Mouse (Mus musculus): ENCODE data around the gene Zbtb17. TPM values are rescaled to one million over a fixed set of nuclear protein-coding genes. Genes with fewer than 3 reads are reported as not detected.
A peak's percentile ranks its signal among the peaks of the same experiment; 100 is the strongest.

Zbtb17 gene
- polyA plus RNA-seq, 1 experiment from 2014 or later, result 31.8 TPM

GRCm38 (mm10) chr4:141433191-141433590 is 11.3 kb upstream of the Zbtb17 start:
- no peak overlapping the region for H3K4me2 ChIP-seq (ENCODE audit: low read depth, low read length)
- H3K27me3 ChIP-seq (ENCODE audit: control insufficient read depth, insufficient read depth, low read length), result no peaks in the 10 kb centered on the region
- H3K36me3 ChIP-seq (ENCODE audit: control insufficient read depth, insufficient read depth, low read length), result no peaks in the 10 kb centered on the region
- no peak overlapping the region for H3K9ac ChIP-seq (ENCODE audit: low read length)
- no peak for ATAC-seq (ENCODE audit: insufficient read depth, low FRiP score)
- no peak overlapping the region for H3K27ac ChIP-seq (ENCODE audit: low read length)
- no peak overlapping the region for H3K4me3 ChIP-seq (replicated peaks; ENCODE audit: low read length)
- H3K4me1 ChIP-seq (ENCODE audit: control insufficient read depth, insufficient read depth, low read length), result no peaks in the 10 kb centered on the region
- 77% methylated on average over 18 of the region's 18 CpGs for WGBS
- no peaks in the 10 kb centered on the region for H3K9me3 ChIP-seq (replicated peaks; ENCODE audit: control insufficient read depth, low read length)

DNA sequence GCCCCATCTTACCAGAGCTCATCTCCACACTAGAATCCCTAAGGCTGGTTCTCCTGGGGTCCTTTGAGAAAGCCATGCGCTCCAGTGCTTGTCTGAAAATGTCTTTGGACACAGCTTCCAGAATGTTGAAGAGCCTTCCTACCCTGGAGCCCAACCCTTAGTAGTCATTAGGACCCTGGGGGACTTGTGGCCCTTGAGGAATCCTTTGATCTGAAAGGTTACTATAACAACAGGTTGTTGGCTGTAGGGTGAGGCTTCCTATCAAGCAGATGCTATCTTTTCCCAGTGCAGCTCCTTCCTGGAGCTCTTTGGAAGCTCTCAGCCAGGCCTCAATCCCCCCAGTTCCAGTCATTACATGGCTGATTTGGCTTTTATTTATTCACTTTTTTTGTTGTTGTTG is 8.5 kb upstream of the Zbtb17 start, which contains the start of gene Srarp:
Gene Srarp, minus strand, starts transcription at position 132 of the 400 bp plus-strand sequence.
- H3K27me3 ChIP-seq (ENCODE audit: control insufficient read depth, insufficient read depth, low read length), result no peaks in the 10 kb centered on the region
- H3K4me1 ChIP-seq (ENCODE audit: control insufficient read depth, insufficient read depth, low read length), result no peaks in the 10 kb centered on the region
- no peak within 1 kb of the TSS for H3K4me2 ChIP-seq (ENCODE audit: low read depth, low read length)
- no peak within 1 kb of the TSS for H3K9ac ChIP-seq (ENCODE audit: low read length)
- no peak within 1 kb of the TSS for H3K27ac ChIP-seq (ENCODE audit: low read length)
- ATAC-seq (ENCODE audit: insufficient read depth, low FRiP score), result no peak
- WGBS, result 84% methylated on average over 1 of the region's 1 CpGs
- H3K9me3 ChIP-seq (replicated peaks; ENCODE audit: control insufficient read depth, low read length), result no peaks in the 10 kb centered on the region
- H3K4me3 ChIP-seq (replicated peaks; ENCODE audit: low read length), result no peak within 1 kb of the TSS
- no peaks in the 10 kb centered on the region for H3K36me3 ChIP-seq (ENCODE audit: control insufficient read depth, insufficient read depth, low read length)

DNA sequence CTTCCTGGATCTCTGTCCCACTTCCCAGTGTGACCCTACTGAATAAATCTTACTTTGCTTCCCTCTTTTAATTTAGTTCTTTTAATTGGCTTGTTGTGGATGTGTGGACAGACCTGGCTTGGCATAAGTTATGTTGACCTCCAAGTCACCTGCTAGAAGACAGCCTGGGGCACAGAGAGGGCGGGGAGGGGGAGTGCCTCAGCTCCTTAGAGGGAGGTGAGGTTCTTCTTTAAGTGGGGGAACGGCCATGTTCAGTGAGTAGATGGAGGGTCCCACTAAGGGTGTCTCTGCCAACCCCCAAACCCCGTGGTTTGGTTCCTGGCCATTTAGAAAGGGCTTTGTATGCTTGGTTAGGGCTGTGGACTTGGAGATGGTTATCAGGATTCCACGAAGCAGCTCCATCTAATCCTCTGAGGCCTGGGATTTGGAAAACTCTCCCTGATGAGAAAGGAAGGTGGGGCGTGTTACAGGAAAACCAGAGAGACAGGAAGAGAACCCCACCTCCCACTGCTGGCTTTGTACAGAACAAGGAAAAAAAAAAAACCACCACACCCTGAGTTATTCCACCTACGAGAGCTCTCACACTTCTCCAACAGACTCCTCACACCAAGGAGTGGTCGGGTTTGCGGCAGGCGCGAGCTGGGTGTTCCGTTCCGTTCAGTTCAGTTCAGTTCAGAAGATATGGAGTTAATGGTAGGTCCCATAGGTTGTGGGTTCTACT is 5.2 kb upstream of the Zbtb17 start:
- WGBS, result 68% methylated on average over 12 of the region's 12 CpGs
- ATAC-seq (ENCODE audit: insufficient read depth, low FRiP score), result no peak
- H3K4me2 ChIP-seq (ENCODE audit: low read depth, low read length), result no peak overlapping the region

DNA sequence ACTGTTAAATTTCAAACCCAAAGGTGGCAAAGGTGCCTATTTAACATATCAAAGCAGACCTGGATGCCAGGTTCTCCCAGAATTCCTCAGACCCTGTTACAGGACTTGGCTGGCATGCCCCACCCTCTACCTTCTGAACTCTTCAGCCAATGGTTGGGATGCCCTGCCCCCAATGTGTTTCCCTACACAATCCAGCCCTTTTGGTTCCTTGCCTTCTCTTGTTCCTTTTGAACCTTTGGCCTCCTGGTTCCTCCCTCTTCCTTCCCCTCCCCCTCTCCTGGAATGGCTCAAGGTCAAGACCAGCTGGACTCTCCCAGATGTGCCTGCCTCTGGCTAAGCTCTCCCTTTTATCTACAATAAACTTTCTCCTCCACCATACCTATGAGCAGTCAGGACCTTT is 3.6 kb upstream of the Zbtb17 start:
- Histone ChIP-seq H3K27ac (ENCODE audit: low read length) (no peak overlapping the region), H3K4me2 (ENCODE audit: low read depth, low read length) (no peak overlapping the region), H3K9me3 (replicated peaks; ENCODE audit: control insufficient read depth, low read length) (no peaks in the 10 kb centered on the region), H3K27me3 (ENCODE audit: control insufficient read depth, insufficient read depth, low read length) (no peaks in the 10 kb centered on the region), H3K4me3 (replicated peaks; ENCODE audit: low read length) (no peak overlapping the region), H3K9ac (ENCODE audit: low read length) (no peak overlapping the region), H3K4me1 (ENCODE audit: control insufficient read depth, insufficient read depth, low read length) (peaks cover 7% of the 10 kb centered on the region), H3K36me3 (ENCODE audit: control insufficient read depth, insufficient read depth, low read length) (no peaks in the 10 kb centered on the region)
- ATAC-seq (ENCODE audit: insufficient read depth, low FRiP score), result no peak

More for the DNA sequence above, 5.2 kb upstream of the Zbtb17 start:
- Histone ChIP-seq H3K9me3 (replicated peaks; ENCODE audit: control insufficient read depth, low read length) (no peaks in the 10 kb centered on the region), H3K9ac (ENCODE audit: low read length) (no peak overlapping the region), H3K4me3 (replicated peaks; ENCODE audit: low read length) (no peak overlapping the region), H3K4me1 (ENCODE audit: control insufficient read depth, insufficient read depth, low read length) (no peaks in the 10 kb centered on the region), H3K27ac (ENCODE audit: low read length) (peak overlapping the region; percentile 50; the same call in 1 of the 2 replicates), H3K27me3 (ENCODE audit: control insufficient read depth, insufficient read depth, low read length) (no peaks in the 10 kb centered on the region), H3K36me3 (ENCODE audit: control insufficient read depth, insufficient read depth, low read length) (no peaks in the 10 kb centered on the region)

DNA sequence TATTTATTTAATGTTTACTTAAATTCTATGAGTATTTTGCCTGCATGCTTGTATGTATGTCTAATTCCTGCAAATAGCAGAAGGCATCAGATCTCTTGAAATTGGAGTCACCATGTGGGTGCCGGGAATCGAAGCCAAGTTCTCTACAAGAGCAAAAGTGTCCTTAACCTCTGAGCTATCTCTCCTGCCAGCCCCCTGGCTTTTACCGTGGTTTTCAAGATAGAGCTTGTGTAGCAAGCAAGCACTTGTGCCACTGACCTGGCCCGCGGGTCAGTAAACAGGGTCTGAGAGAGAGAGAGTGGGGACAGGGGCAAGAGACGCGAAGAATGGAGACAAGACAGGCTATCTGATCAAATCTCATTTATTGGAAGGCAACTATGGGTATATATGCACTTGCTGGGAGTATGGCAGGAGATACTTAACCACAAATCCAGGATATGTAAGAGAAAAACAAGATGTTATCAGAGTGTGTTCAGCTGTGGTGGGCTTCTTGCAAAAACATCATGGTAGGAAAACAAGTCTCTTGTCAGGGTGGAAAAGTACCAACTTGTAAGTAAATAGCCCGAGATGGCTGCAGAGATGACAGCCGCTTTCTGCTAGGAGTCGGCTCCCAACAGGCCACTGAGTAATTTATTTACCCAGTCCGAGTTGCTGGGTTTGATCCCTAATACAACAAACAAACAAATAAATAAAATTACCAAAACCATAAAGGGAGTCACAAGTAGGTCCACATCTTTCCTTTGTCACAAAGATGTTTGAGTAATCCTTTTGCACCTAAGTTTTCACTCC is 619 bp upstream of the Zbtb17 start:
- Histone ChIP-seq H3K4me2 (ENCODE audit: low read depth, low read length) (peak overlapping the region; percentile 62), H3K27me3 (ENCODE audit: control insufficient read depth, insufficient read depth, low read length) (no peaks in the 10 kb centered on the region), H3K9me3 (replicated peaks; ENCODE audit: control insufficient read depth, low read length) (no peaks in the 10 kb centered on the region), H3K4me1 (ENCODE audit: control insufficient read depth, insufficient read depth, low read length) (peaks cover 12% of the 10 kb centered on the region), H3K36me3 (ENCODE audit: control insufficient read depth, insufficient read depth, low read length) (no peaks in the 10 kb centered on the region), H3K9ac (ENCODE audit: low read length) (peak overlapping the region; percentile 96), H3K4me3 (replicated peaks; ENCODE audit: low read length) (peak overlapping the region; percentile 97), H3K27ac (ENCODE audit: low read length) (0 out of 2 replicates have a peak overlapping the region, but pooled peaks have one; percentile 26)
- no peak for ATAC-seq (ENCODE audit: insufficient read depth, low FRiP score)
- WGBS, result 40% methylated on average over 11 of the region's 11 CpGs

DNA sequence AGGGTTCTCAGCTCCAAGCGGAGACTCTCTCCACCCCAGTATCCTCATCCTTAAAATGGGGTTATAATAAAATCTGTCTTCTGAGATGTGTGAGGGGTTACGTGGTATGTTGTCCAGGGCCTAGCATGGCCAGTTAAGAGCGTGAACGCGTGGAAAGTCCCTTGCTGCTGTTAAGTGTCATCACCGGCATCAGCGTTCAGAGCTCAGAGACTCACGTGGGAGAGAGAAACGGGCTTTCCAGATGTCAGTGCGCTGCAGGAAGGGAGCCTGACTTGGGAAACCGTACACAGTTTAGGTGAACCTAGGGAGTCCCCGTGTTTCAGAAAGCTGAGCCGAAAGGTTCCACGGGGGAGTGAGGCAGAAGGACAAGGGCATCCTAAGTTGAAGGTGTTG is 870 bp downstream of the Zbtb17 start:
- 10% methylated on average over 14 of the region's 14 CpGs for WGBS
- H3K27ac ChIP-seq (ENCODE audit: low read length), result peak overlapping the region; percentile 72; the same call in 1 of the 2 replicates
- no peak for ATAC-seq (ENCODE audit: insufficient read depth, low FRiP score)

DNA sequence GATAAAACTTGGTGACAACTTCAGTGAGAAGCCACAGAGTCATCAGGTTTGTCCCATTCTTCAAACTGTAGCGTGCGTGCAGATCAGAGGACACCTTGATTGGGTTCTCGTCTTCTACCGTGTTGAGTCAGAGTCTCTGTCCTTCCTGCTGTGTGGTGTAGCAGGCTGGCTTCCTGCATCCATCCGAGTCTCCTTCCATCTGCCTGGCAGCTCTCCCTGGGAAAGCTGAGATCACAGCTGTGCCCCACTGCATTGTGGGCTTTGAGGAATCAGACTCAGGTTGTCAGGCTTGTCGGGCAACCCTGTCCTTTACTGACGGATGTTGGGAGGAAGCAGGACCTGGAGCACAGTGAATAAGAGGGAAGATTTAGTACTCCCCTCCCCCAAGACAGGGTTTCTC is 1.8 kb downstream of the Zbtb17 start:
- no peaks in the 10 kb centered on the region for H3K9me3 ChIP-seq (replicated peaks; ENCODE audit: control insufficient read depth, low read length)
- H3K36me3 ChIP-seq (ENCODE audit: control insufficient read depth, insufficient read depth, low read length), result no peaks in the 10 kb centered on the region
- H3K4me3 ChIP-seq (replicated peaks; ENCODE audit: low read length), result 0 out of 2 replicates have a peak overlapping the region, but pooled peaks have one; percentile 97
- ATAC-seq (ENCODE audit: insufficient read depth, low FRiP score), result no peak
- no peak overlapping the region for H3K4me2 ChIP-seq (ENCODE audit: low read depth, low read length)
- H3K27me3 ChIP-seq (ENCODE audit: control insufficient read depth, insufficient read depth, low read length), result no peaks in the 10 kb centered on the region
- peaks cover 12% of the 10 kb centered on the region for H3K4me1 ChIP-seq (ENCODE audit: control insufficient read depth, insufficient read depth, low read length)
- WGBS, result 64% methylated on average over 7 of the region's 7 CpGs
- peak overlapping the region; percentile 96 for H3K9ac ChIP-seq (ENCODE audit: low read length)
- H3K27ac ChIP-seq (ENCODE audit: low read length), result peak overlapping the region; percentile 20; the same call in 1 of the 2 replicates

More for the DNA sequence above, 870 bp downstream of the Zbtb17 start:
- Histone ChIP-seq H3K9me3 (replicated peaks; ENCODE audit: control insufficient read depth, low read length) (no peaks in the 10 kb centered on the region), H3K36me3 (ENCODE audit: control insufficient read depth, insufficient read depth, low read length) (no peaks in the 10 kb centered on the region), H3K4me1 (ENCODE audit: control insufficient read depth, insufficient read depth, low read length) (peaks cover 12% of the 10 kb centered on the region), H3K9ac (ENCODE audit: low read length) (peak overlapping the region; percentile 96), H3K4me2 (ENCODE audit: low read depth, low read length) (peak overlapping the region; percentile 81), H3K4me3 (replicated peaks; ENCODE audit: low read length) (peak overlapping the region; percentile 97), H3K27me3 (ENCODE audit: control insufficient read depth, insufficient read depth, low read length) (no peaks in the 10 kb centered on the region)

DNA sequence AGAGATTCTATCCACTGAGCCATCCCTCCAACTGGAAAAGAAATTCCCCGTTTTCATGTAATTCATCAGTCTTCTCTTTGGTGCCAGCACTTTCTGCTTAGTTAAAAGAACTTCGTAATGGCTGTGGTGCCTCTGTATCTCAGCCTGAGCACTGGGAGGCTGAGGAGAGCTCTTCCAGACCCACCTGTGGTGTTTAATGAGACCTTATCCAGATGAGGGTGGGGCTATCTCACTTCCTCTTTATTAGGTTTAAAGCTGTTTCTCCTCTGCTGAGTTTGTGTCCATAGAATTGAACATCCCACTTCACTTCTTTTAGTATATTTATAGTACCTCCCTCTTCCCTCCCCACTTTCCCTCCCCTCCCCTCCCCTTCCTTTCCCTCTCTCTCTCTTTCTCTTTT is 6.8 kb downstream of the Zbtb17 start:
- no peaks in the 10 kb centered on the region for H3K27me3 ChIP-seq (ENCODE audit: control insufficient read depth, insufficient read depth, low read length)
- H3K4me3 ChIP-seq (replicated peaks; ENCODE audit: low read length), result no peak overlapping the region
- H3K27ac ChIP-seq (ENCODE audit: low read length), result no peak overlapping the region
- H3K4me1 ChIP-seq (ENCODE audit: control insufficient read depth, insufficient read depth, low read length), result peaks cover 17% of the 10 kb centered on the region
- H3K4me2 ChIP-seq (ENCODE audit: low read depth, low read length), result no peak overlapping the region
- H3K36me3 ChIP-seq (ENCODE audit: control insufficient read depth, insufficient read depth, low read length), result no peaks in the 10 kb centered on the region; the same call in 1 of the 2 replicates
- 77% methylated on average over 2 of the region's 2 CpGs for WGBS
- ATAC-seq (ENCODE audit: insufficient read depth, low FRiP score), result no peak
- H3K9ac ChIP-seq (ENCODE audit: low read length), result no peak overlapping the region
- H3K9me3 ChIP-seq (replicated peaks; ENCODE audit: control insufficient read depth, low read length), result no peaks in the 10 kb centered on the region

DNA sequence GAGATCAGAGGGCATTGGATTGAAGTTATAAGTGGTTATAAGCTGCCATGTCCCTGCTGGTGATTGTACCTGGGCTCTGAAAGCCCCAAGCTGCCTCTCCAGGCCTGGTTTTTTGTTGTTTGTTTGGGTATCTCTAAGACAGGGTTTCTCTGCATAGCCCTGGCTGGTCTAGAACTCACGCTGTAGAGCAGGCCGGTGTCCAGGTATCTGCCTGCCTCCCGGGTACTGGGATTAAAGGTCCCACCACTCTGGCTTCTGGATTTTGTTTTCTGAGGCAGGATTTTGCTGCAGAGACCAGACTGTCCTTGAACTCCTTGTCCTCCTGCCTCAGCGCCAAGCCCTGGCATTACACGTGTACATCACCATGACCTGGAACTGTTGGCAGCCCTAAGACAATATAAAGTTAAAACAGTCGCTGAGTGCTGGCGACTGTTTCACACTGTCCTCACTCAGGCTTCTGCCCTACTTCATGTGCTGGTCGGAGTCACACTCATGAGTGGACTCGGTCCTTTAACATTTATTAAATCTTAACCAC is 7.5 kb downstream of the Zbtb17 start:
- no peak overlapping the region for H3K4me3 ChIP-seq (replicated peaks; ENCODE audit: low read length)
- no peaks in the 10 kb centered on the region for H3K9me3 ChIP-seq (replicated peaks; ENCODE audit: control insufficient read depth, low read length)
- no peak overlapping the region for H3K4me2 ChIP-seq (ENCODE audit: low read depth, low read length)
- no peak overlapping the region for H3K27ac ChIP-seq (ENCODE audit: low read length)
- peaks cover 17% of the 10 kb centered on the region for H3K4me1 ChIP-seq (ENCODE audit: control insufficient read depth, insufficient read depth, low read length)
- 89% methylated on average over 9 of the region's 9 CpGs for WGBS
- H3K27me3 ChIP-seq (ENCODE audit: control insufficient read depth, insufficient read depth, low read length), result no peaks in the 10 kb centered on the region
- H3K9ac ChIP-seq (ENCODE audit: low read length), result no peak overlapping the region
- H3K36me3 ChIP-seq (ENCODE audit: control insufficient read depth, insufficient read depth, low read length), result no peaks in the 10 kb centered on the region; the same call in 1 of the 2 replicates
- no peak for ATAC-seq (ENCODE audit: insufficient read depth, low FRiP score)

Data from stomach, embryonic 16.5 days (tissue).